Mouse (Mus musculus) neural tube, embryonic 10.5 days (tissue): ENCODE measurements at regions not wholly inside any gene's neighbourhood (a gene's known extent, or its start where the extent isn't known, plus 50 kb on each side); places are given as distances from the start of the nearest gene placed in this dataset.
A peak's percentile ranks its signal among the peaks of the same experiment; 100 is the strongest.
"Not testable (repeated sequence)": the region's sequence is repeated elsewhere in the genome, so short reads cannot be mapped to it uniquely, and the experiment has no call there.

ENCODE experiments used
- DNase-seq: peaks from one replicate; pipeline ENCODE4 v3.0.0-alpha.2; 2017; ENCODE audit warnings: low spot score; ENCODE audit errors: extremely low spot score

DNA sequence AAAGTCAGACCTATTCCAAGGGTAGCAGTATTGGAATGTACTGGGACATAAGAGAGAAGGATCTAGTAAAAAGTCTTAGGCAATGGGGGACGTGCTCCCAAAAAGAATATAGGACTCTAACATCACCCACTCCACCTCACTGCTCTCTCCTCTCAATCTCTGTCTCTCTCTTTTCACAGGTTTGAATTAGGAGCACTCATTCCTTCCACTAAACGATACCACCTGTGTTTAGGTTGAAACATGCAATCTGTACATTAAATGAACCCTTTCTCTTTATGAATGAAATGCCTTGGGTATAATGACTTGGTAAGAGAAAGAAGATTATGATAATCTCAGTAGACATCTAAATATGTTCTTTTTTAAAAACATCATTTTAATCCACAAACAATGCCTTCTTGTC lies 129.4 kb downstream of the Zpld1 start:
- no peak for DNase-seq

DNA sequence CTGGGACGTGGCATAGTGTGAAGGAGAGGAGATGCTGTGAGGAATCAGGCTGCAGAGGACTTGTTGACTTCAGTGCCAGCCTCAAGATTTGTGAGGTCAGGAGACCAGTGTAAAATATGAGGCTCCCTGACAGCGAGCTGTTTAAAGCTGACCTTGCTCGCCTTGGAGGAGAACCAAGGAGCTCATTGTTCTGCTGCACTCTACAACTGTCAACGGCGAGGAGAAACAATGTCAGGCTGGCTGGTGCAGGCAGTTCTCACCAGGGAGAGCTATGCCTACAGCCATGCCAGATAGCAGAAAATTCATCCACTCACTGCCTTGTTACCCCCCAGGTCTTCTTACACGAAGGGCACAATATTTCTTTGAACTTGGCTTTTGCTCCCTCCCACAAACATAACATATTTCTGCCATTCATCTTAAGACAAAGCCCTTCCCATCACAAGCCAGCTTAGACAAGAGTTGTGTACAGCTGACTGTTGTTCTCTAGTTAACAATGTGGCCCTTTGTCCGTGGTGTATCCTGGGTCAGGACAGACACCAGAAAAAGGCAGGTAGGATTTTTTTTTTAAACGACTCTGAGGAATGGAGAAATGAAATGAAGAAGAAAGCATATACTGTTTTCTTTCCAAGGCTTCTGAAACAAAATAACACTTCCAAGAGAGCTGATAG lies 131.5 kb downstream of the Zpld1 start:
- peak; percentile 25 for DNase-seq

DNA sequence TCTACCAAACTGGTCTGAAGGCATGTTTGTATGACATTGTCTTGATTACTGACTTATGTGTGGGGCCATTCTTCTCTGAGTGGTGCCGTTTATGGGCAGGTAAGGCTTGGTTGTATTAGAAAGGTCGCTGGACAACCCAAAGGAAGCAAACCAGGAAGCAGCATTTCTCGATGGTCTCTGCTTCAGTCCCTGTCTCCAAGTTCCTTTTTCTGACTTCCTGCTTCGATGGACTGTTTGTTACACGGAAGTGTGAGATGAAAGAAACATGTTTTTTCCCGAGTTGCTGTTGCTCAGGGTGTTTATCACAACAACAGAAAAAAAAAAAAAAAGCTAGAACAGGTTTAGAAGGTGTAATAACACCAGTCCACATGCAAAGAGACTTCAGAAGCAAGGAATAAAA lies 134.9 kb downstream of the Zpld1 start:
- DNase-seq: no peak

DNA sequence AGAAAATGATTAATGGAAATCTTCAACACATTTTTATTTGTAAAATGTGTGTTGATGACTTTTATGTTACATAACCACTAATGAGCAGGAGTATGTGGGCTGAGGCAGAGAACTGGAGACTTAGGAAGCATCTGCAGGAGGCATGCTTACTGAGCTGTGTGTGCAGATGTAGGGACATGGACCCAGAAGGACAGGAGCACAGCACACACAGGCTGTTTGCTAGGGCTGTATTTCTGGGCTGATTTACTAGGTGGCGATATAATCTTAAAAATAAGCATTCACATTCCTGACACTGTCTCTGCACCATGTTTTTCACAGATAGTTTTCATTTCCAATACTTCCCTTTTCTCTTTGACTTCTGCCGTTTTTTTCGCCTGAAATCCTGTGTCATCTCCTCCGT lies 146.1 kb downstream of the Zpld1 start:
- DNase-seq: no peak

DNA sequence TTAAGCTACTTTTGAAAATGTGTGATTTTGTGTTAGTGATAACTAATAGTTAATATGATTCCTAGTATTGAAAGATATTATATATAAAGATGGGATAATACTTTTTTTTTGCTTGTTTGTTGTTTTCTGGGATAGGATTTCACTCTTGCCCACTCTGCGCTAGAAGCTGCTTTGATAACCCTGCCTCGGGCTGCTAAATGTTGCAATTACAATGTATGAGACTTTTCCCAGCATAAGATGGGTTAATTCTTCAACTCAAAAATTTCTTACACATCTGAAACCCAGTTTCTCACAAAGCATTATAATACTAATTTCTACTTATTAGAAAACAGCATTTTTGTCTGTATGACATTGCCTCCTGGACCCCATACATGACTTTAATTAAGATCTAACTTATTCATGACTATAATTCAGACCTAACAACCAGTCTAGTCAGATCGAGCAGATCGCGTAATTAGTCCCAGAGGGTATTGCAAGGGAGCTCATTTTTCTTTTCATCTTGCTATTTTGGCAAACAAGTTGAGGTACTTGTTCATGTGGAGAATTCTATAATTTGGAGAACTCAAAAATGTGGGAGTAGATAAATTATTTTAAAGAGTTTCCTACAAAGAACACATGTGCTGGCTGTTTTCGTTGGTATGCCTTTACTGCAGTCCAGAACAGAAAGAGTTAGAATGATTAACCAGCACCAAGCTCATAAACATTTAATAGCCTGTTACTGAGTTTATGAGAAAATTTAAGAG lies 155.2 kb downstream of the Zpld1 start:
- no peak for DNase-seq

DNA sequence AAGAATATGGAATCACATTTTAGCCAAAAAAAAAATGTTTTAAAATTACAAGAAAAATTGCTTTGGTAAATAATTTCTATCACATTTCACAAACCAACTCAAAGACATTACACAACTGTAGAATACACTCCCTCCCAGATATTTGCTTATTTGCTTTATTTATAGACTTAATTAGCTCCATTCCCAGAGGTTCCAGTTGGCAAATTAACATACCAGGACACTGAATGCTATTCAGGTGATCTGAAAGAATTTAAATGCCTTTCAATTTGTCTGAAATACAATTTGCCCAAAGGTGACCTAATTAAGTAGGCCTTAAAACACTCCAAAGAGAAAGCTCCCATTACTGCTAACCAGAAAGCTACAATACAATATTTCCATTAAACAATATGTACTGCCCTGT lies 162.8 kb downstream of the Zpld1 start:
- DNase-seq: no peak

DNA sequence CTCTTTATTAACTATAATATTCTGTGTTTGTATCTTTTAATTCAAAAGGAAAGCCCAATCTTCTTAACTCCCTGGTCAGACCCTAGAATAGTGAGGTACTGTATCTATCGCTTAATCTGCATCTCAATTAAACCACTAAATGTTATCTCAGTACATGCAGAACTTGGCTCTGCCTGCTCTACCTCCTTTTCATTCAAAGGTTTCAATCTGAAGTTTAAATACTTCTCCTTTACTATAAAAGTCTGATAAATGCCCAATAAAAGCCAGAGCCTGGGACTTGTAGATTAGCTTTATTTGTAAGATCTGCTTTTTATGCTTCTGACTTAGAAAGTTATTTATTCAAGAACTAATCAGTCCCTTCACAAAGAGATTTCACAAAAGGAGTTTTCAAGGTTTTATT lies 200.1 kb downstream of the Zpld1 start:
- no peak for DNase-seq

DNA sequence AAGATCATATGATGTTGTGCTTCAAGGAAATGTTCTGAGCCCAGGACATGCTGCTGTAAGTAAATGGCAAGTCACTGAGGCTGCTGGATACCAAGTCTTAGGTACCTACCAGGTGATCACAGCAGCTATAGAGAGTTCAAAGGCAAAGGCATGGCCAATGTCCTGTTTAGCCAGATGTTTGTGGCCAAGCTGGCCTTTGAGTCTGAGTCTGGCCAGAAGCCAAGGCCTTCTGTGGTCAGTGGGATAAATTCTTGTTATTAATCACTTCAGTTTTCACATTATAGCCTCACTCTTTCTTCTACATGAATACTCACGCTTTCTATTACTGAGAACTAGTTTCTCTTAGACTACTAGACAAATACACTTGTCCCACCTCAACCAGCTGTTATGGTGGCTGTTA lies 210.3 kb downstream of the Zpld1 start:
- no peak for DNase-seq

DNA sequence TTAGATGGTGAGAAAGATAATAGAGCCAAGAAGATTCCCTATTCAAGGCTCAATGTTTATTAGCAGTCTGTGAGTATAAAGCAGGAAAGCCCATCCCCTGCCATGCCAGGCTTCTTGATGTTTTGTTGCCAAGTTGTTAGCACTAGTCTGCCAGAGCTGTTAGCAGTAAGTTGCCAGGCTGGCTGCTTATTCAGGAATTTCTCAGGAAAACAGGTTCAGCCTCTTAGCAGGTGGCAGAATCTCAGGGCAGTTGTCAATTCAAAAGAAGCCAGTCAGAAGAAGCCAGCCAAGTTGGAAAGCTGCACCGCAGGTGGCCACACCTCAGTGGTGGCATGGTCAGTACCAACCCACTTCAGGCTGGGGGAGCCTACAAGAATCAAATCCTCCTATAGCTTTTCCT lies 221.6 kb downstream of the Zpld1 start:
- no peak for DNase-seq

DNA sequence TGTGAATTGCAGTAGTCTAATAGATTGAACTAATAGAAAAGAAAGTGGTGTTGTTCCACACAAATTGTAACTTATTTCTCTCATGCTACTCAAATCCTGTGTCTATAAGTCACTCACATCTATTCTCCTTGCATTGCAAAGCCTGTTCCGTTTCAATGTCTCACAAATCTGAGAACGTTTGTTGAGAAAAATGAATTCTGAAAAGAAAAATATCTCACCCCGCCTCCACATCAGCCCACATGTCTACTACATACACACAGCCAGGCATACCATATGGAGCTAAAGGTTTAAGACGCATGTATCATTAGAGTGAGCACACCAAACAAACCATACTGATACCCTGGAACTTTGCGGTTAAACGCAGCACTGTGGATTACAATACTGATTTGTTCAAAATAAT lies 258.0 kb downstream of the Zpld1 start:
- DNase-seq: no peak

DNA sequence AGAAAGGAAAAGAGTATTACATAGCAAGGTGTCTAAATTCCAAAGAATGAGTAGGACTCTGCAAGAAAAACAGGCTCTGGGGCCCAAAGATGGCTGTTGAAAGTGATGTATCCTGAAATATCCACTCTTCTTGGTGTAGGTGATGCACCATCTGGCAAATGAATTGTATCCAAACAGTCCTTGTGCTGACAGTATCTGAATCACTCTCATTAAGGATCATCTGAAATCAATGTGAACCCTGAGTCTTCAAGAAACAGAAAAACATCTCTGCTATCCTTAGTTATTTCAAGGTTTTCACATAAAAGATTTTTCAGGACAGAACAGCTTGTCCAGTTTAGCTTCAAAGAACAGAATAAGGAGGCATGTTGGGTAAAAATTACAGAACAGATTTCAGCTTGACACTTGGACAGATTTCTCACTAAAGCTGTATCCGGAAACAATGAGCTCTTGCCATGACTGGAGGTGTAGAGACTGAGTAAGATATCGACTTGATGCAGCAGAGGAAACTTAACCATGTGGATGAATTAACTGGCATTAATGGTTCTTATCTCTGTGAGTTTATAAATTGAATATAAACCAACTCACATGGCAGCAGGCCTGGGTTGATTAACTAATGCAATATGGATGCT lies 296.0 kb downstream of the Zpld1 start:
- no peak for DNase-seq

DNA sequence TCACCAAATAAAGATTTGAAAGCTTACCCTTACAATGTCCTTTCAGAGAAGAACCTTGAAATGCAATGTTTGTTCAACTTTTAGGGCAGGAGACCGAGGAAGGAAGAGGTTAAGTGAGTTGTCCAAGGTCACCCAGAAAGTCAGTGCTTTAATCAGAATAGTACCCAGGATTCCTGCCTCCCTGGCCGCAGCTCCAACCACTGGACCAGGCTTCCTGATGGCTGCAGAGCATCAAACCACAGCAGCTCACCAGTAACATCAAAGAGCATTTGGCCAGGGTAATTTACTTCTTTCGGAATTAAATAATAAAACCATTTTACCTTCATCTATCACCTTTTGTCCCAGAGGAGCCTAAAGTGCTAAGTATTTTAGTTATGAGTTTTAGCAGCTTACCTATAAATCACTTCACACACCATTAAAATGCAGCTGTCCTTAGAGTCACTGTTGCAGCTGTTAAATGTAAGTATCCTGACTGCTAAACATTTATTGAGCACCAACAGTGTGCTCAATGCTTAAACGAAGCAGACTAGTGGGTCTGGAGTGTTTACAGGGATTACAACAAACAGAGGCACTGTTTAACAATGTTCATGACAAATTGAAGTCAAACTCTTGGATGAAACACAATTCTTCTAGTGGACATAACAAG lies 306.1 kb downstream of the Zpld1 start:
- no peak for DNase-seq

DNA sequence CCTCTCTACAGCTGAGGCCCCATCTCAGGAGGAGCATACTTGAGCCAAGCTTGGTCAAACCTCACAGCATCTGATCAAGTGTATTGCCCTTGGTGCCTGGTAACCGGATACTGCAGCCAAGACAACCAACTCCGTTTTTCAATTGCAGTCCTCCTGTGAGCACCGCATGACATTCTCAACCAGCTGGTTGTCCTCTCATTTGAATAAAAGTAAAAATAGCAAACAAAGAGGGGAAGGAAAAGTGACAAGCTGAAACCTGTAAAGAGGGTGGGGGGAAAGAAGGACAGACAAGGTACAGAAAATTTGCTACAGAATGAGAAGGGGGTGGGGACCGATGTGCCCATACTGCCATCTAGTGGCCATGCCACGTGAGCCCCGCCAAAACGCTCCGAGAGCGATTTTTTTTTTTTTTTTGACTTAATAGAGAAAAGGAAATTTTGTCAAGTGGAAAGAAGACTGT lies 314.0 kb downstream of the Zpld1 start:
- DNase-seq: peak; percentile 58

DNA sequence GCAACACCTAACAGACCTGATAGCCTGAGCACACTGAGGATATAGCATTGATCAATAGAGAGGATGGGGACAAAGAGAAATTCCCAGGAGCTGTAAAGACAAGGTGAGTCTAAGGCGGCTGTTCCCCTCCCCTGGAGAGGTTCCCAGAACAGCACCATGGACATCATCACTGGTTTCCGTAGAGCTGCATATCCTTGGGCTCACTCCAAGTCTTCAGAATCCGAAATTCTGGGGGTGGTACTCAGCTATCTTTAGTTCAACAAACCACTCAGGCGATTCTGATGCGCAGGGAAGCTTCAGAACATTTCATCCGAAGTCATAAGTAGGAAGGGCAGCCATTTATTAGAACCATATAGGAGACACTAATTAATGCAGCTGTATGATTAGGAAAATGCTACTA lies 327.4 kb downstream of the Zpld1 start:
- no peak for DNase-seq

DNA sequence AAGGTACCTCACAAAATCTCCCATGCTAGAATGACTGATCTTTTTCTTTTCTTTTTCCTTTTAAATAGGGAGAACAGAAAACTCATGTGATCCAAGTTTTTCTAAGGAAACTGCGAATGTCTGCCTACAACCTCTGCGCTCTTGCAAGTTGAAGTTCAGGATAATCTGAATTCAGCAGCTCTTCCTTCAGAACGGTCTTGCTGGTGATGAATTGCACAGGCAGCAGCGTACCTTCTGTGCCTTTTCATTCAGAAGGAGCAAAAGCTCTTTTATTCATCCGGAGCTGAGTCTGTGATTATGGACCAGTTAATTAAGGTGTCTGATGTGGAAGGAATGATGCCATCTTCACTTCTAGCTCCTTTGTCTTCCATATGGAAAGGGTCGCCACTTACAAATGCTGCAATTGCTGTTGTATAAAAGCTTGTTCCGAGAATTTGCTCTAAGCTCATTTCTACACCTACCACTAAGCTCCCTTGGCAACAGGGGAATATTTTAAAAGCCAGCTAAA lies 353.9 kb downstream of the Zpld1 start:
- no peak for DNase-seq

DNA sequence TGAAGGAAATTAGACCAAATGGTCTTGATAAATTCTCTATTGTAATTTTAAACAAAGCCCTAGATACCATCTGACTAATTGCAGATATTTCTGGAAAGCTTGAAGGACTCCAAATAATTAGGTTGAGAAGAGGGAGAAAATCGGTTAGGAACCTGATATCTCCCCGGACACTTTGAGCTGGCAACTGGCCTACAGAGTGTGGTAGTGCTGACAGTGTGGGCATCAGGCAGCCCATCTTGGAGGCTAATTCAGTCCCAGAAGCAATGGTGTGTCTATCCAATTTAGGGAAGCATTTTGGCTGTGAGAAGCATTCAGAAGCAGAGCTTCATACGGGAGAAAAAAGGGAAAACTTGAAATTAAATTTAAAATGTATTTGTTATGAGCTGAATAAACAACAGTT lies 369.5 kb downstream of the Zpld1 start:
- DNase-seq: no peak

DNA sequence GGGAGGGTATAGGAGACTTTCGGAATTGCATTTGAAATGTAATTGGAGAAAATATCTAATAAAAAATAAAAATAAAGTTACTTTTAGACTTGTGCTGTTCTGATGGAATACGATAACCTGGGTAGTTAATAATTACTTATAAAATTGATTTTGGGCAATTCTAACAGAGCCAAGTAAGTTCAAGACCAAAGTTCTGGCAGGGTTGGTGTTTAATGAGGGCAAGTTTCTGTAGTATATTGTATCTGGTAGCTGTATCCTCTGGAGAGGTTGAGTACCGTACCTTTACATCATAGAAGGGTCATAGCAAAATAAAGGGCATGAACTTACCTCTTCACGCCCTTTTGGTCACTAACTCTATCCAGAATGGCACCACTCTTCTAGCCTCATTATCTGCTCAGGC lies 394.9 kb downstream of the Zpld1 start:
- DNase-seq: no peak

DNA sequence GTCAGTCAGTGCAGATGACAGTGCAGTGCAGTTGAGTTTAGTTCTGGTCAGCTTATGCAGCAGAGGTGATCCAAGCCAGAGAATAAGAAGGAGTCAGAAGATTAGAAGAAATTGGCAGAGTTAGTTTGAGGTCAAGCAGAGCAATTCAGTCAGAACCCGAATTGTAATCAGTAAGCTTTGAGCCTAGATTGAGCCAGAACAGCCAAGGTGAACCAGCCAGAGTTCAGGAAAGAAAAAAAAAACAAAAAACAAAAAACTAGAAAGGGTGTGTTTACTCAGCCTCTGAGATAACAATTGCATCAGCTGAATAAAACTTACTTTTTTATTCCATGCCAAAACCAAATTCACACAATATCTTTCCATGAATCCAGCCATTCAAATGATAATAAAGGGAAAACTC lies 396.3 kb downstream of the Zpld1 start:
- DNase-seq: no peak

DNA sequence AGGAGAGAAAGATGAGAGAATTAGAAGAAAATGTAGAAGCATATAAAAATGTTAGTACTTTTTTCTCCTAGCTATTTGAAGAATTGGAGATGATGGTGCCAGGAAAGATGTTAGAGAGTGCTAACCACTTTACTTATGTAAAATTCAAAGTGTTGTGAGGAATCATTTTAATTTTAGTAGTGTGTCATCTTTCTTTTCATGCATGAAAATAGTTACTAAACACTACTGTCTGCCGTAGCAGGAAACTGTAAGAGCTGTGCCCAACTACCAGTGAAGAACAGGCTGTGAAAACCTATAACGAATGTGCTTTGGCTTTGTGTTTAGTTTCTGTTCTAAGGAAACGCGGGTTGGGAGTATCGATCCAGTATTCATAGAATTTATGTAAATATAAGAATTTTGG lies 403.1 kb downstream of the Zpld1 start:
- DNase-seq: no peak

DNA sequence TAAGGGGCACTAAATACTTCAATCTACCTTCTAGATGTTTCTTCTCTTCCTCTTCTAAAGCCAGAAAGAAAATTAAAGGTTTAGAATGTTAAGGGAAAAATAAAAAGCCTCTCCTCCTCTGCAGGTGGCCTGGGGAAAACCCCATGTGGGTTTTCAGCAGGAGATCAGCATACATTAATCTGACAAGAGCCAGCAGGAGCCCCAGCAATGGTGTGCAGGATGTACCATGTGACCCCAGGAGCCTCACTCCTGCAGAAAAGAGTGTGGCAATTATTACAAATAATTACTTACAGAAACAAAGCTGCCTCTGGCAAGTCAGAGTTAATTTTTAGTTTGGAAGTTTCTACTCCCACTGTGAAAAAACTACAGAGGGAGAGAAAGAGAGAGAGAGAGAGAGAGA lies 440.4 kb downstream of the Zpld1 start:
- no peak for DNase-seq

DNA sequence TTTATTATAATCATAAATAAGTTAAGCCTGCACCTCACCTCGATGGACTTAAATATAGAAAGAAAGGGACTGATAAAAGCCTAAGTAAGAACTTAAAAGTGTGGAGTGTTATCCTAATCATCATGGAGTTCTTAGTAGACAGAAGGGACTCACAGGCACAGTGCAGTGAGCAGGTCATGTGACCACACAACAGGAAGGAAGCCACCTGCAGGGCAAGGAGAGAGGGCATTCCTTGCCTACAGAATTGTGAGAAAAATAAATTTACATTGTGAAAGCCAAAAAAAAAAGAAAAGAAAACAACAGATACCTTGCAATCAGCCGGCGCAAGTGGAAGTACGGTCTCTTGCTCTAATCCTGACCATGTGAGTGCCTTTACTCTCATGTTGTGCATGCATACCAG lies 454.8 kb downstream of the Zpld1 start:
- not testable (repeated sequence) for DNase-seq
